Mouse (Mus musculus) cortical plate, adult 2 months (tissue): Measurements from ENCODE around the gene Txndc5.

ENCODE experiments used
- CTCF ChIP-seq: fragments of 200-500 bp; IDR thresholded peaks from 2 replicates; pipeline ENCODE4 v1.5.1; 2011; ENCODE audit warnings: mild to moderate bottlenecking, control low read depth, low read length; ENCODE audit not compliant: insufficient read depth; ENCODE audit errors: extremely low read depth
- POLR2A ChIP-seq: fragments of 200-500 bp; IDR thresholded peaks from 2 replicates; pipeline ENCODE4 v1.6.1; 2011; ENCODE audit warnings: mild to moderate bottlenecking, low read length, control low read depth; ENCODE audit not compliant: insufficient read depth; ENCODE audit errors: extremely low read depth

- TF ChIP-seq CTCF (no peak), POLR2A (no peak)
Observed at GRCm38 (mm10) chr13:38503137-38503849, 25.3 kb downstream of the Txndc5 start.
